Mouse (Mus musculus) retina, postnatal 1 day (tissue): ENCODE data around the gene Syna.

Experiments
- DNase-seq: peaks from one replicate; pipeline ENCODE4 v3.0.0-alpha.2; 2012

The Syna gene

DNA sequence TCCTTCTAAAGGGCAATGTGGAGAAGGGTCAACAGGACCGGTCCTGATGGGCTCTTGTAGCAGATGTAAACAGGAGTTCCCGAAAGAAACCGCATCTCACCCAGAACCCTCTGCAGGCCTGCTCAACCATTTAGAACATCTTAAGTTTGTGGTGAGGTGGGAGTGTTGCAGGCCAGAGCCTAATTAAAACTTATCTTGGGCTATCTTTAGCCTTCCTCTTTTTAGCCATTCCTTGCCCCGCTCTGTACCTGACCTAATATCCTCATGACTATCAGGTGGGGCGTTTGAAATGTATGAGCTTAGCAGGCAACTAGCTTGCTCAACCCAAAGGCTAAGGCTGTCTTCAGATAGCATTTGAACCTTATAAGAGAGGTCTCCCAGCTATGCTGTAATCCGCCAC lies 5.7 kb upstream of the Syna start:
- no peak for DNase-seq

- DNase-seq, result no peak
Measured at GRCm38 (mm10) chr5:134564272-134564671, 4.3 kb upstream of the Syna start.

- DNase-seq, result no peak
Measured at GRCm38 (mm10) chr5:134560450-134561171, 640 bp upstream of the Syna start.

- DNase-seq, result peak; percentile 89
Measured at GRCm38 (mm10) chr5:134555463-134556164, 4.4 kb downstream of the Syna start.

GRCm38 (mm10) chr5:134553951-134554546 lies 5.9 kb downstream of the Syna start:
- no peak for DNase-seq

- peak; percentile 97 for DNase-seq
Measured at GRCm38 (mm10) chr5:134552110-134552972, 7.6 kb downstream of the Syna start, which contains the start of gene Clip2. TSS of gene Clip2 (minus strand) at chr5:134552434.

DNA sequence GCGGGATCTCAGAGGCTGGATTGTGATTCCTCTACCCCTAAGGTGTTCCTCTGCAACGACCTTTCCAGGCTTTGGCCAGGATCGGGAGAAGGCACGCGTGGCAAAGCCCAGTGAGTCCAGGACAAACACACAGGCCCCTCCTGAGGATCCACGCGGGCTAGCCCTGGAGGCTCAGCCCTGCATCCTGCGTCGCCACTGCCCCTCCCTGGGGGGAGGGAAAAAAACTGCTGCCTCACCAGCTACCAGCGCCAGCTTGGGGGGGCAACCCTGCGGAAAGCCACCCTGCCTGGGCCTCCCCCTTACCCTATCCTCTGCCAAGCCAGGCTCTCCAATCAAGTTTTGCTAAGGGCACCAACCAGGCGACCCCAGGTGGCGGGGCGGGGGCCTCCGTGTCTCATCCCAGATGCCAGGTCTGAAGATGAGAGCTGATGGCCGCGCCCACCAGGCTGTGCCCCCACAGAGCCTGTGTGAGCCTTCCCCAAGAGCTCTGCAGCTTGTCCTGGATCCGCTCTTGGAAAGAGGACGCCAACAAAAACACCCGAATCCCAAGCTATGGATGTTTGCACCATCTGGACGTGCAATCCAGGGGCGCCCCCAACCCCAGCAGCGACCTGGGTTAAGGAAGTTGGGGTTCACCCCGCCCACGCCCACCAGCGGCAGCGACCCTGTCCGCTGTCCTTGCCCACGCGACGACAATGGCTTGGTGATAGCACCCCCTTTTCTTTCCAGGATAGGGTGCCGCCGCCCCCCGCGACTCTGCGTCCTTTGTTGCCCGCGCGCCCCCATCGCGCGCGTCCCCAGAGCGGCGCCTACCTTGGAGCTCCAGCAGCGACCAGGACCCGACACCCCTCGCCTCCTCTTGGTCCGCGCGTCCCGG lies 8.5 kb downstream of the Syna start:
- DNase-seq, result peak; percentile 73

DNA sequence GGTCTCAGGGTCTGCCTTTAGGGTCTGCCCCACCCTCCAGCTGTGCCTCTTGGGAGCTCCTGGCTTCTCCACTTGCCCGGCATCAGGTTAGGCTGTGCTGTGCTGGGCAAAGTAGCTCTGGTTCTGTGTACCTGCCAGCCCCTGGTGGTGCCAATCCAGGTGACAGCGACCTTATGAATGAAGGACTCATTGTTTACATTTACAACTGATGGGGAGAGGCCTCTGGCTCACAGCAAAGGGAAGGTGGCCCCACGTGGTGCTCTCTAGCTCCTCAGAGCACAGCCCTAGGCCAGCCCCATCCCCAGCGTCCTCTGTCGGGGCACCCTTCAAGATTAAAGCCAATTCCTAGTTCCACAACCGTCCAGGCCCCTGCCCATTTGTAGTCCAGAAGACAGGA lies 9.1 kb downstream of the Syna start:
- no peak for DNase-seq

- no peak for DNase-seq
Measured at GRCm38 (mm10) chr5:134549640-134550168, 10.3 kb downstream of the Syna start.

- DNase-seq, result peak; percentile 46
Measured at GRCm38 (mm10) chr5:134548306-134548705, 11.7 kb downstream of the Syna start.

DNA sequence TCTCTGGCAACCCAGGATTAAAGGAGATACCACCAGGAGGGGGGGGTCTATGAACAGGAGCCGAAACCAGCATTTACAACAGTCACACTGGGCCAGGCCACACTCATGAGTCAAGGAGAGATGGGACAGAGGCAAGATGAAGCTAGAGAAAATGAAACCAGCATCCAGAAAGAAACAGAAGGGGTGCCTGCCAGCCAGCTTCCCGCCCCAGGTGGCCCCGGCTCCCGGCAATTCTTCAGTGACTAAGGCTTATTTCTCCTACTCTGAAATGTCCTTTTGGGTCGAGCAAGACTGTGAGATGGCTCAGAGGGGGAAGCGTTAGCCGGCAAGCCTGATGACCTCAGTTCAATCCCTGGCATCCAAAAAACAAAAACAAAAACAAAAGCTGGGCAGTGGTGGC lies 13.2 kb downstream of the Syna start:
- no peak for DNase-seq

GRCm38 (mm10) chr5:134545242-134545629 lies 14.7 kb downstream of the Syna start:
- DNase-seq, result peak; percentile 45

- no peak for DNase-seq
Measured at GRCm38 (mm10) chr5:134544516-134545241, 15.3 kb downstream of the Syna start.

- DNase-seq, result no peak
Measured at GRCm38 (mm10) chr5:134541640-134542039, 18.3 kb downstream of the Syna start.

DNA sequence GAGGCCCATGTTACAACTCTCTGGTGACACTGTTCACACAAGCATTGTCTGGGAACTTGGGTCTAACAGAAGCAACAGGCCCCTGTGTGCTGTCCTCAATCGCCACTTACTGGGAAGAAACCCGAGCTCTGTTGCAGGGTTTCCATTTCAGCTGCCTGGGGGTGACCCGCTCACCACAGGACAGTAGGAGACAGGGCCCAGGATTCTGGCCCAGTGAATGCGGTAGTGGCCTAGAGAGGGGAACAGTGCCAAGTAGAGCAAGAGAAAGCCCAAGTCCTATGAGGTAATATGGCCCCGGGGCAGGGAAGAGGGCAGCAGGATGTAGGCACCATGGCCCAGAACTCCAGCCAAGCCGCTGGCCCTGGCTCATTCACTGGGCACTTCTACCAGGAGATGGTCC lies 19.1 kb downstream of the Syna start:
- DNase-seq, result no peak

GRCm38 (mm10) chr5:134539891-134540290 lies 20.1 kb downstream of the Syna start:
- DNase-seq, result peak; percentile 70

DNA sequence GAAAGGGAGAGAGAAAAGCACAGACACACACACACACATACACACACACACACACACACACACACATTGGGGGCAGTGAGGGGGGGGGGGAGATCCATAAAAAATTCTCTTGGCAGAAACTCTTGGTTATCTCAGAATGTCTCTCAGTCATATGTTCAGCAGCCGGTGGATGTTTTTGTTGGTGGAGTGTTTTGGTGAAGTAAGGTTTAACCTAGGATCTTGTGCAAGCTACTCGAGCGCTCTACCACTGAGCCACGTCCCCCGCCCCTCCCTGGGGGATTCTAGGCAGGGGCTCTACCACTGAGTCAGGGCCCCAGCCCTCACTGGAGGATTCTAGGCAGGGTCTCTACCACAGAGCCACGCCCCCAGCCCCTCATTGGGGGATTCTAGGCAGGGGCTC lies 23.9 kb downstream of the Syna start:
- DNase-seq, result no peak

DNA sequence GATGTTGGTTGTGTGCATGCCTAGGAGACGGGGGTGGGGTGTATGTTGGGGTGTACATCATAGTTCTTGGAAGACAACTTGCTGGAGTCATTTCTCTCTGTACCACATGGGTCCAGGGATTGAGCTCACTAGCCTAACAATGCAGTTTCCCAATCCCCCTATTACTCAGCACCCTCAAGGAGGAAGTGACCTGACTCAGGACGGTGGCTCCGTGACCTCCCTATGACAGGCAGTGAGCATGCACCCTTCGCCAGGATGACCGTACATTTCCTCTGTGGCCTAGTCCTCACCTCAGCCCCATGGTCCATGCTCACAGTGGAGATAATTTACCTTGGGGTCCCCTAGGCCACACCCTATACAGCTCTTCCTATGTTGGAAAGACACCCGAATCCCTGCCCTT lies 27.6 kb downstream of the Syna start:
- no peak for DNase-seq

GRCm38 (mm10) chr5:134531585-134531984 lies 28.4 kb downstream of the Syna start:
- no peak for DNase-seq

DNA sequence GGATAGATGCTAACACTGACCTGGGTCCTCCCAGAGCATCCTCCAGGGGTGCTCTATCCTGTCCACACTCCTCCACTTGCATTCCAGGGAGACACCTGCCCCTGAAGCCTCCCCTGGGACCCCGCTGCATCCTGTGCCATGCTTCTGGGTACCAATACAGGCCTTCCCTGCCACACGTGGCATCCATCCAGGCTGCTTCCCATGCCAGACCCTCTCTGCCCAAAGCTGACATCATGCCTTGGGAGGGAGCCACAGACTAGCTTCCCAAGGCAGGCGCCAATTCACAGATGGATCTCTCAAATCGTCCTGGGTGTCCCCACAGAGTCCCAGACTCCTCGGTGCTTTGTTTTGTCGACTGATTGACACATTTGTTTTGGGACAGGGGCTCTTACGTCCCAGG lies 29.1 kb downstream of the Syna start:
- no peak for DNase-seq

GRCm38 (mm10) chr5:134528488-134528887 lies 31.5 kb downstream of the Syna start:
- no peak for DNase-seq
